Mouse (Mus musculus): ENCODE measurements at regions not wholly inside any gene's neighbourhood (a gene's known extent, or its start where the extent isn't known, plus 50 kb on each side); places are given as distances from the start of the nearest gene placed in this dataset.

GRCm38 (mm10) chr8:78147170-78147569 is 65.9 kb upstream of the Ttc29 start:
- Histone ChIP-seq H3K27me3 (ENCODE audit: control insufficient read depth, insufficient read depth, low read length) (no peaks in the 10 kb centered on the region), H3K4me2 (ENCODE audit: low read depth, low read length, severe bottlenecking) (no peak overlapping the region), H3K4me3 (ENCODE audit: low read depth, low read length) (no peak overlapping the region), H3K4me1 (replicated peaks; ENCODE audit: control insufficient read depth, insufficient read depth, low read length) (no peaks in the 10 kb centered on the region), H3K9me3 (ENCODE audit: control insufficient read depth, low read length) (no peaks in the 10 kb centered on the region), H3K36me3 (ENCODE audit: control insufficient read depth, insufficient read depth, low read length) (no peaks in the 10 kb centered on the region), H3K9ac (ENCODE audit: low read length) (no peak overlapping the region), H3K27ac (ENCODE audit: low read depth, low read length) (no peak overlapping the region)
- DNase-seq (ENCODE audit: low spot score) (no peak), ATAC-seq (replicated peaks; ENCODE audit: low FRiP score) (no peak)
- 80% methylated on average over 6 of the region's 6 CpGs for WGBS

- ATAC-seq (replicated peaks; ENCODE audit: low FRiP score) (no peak), DNase-seq (ENCODE audit: low spot score) (no peak)
- H3K27me3 ChIP-seq (ENCODE audit: control insufficient read depth, insufficient read depth, low read length), result no peaks in the 10 kb centered on the region
- H3K4me2 ChIP-seq (ENCODE audit: low read depth, low read length, severe bottlenecking), result no peak overlapping the region
- H3K9me3 ChIP-seq (ENCODE audit: control insufficient read depth, low read length), result no peaks in the 10 kb centered on the region
- no peak overlapping the region for H3K9ac ChIP-seq (ENCODE audit: low read length)
- no peak overlapping the region for H3K27ac ChIP-seq (ENCODE audit: low read depth, low read length)
- H3K36me3 ChIP-seq (ENCODE audit: control insufficient read depth, insufficient read depth, low read length), result no peaks in the 10 kb centered on the region
- H3K4me3 ChIP-seq (ENCODE audit: low read depth, low read length), result no peak overlapping the region
- H3K4me1 ChIP-seq (replicated peaks; ENCODE audit: control insufficient read depth, insufficient read depth, low read length), result no peaks in the 10 kb centered on the region
- WGBS, result 92% methylated on average over 2 of the region's 2 CpGs
These were observed 65.1 kb upstream of the Ttc29 start for GRCm38 (mm10) chr8:78148006-78148405.

GRCm38 (mm10) chr8:78154873-78155272 is 58.2 kb upstream of the Ttc29 start:
- no peak for DNase-seq (ENCODE audit: low spot score)
- 0 out of 2 replicates have a peak, but pooled peaks have one; percentile 58 for ATAC-seq (replicated peaks; ENCODE audit: low FRiP score)
- Histone ChIP-seq H3K4me1 (replicated peaks; ENCODE audit: control insufficient read depth, insufficient read depth, low read length) (peaks cover 7% of the 10 kb centered on the region; the same call in 1 of the 2 replicates), H3K36me3 (ENCODE audit: control insufficient read depth, insufficient read depth, low read length) (no peaks in the 10 kb centered on the region), H3K9me3 (ENCODE audit: control insufficient read depth, low read length) (no peaks in the 10 kb centered on the region), H3K4me3 (ENCODE audit: low read depth, low read length) (no peak overlapping the region), H3K27ac (ENCODE audit: low read depth, low read length) (no peak overlapping the region), H3K9ac (ENCODE audit: low read length) (no peak overlapping the region), H3K27me3 (ENCODE audit: control insufficient read depth, insufficient read depth, low read length) (no peaks in the 10 kb centered on the region), H3K4me2 (ENCODE audit: low read depth, low read length, severe bottlenecking) (no peak overlapping the region)
- WGBS, result 14% methylated on average over 8 of the region's 8 CpGs

- 45% methylated on average over 1 of the region's 1 CpGs for WGBS
- H3K4me2 ChIP-seq (ENCODE audit: low read depth, low read length, severe bottlenecking), result no peak overlapping the region
- H3K9ac ChIP-seq (ENCODE audit: low read length), result no peak overlapping the region
- no peaks in the 10 kb centered on the region for H3K9me3 ChIP-seq (ENCODE audit: control insufficient read depth, low read length)
- no peaks in the 10 kb centered on the region for H3K27me3 ChIP-seq (ENCODE audit: control insufficient read depth, insufficient read depth, low read length)
- DNase-seq (ENCODE audit: low spot score), result peak; percentile 51
- ATAC-seq (replicated peaks; ENCODE audit: low FRiP score), result no peak
- no peaks in the 10 kb centered on the region for H3K36me3 ChIP-seq (ENCODE audit: control insufficient read depth, insufficient read depth, low read length)
- H3K27ac ChIP-seq (ENCODE audit: low read depth, low read length), result no peak overlapping the region
- no peak overlapping the region for H3K4me3 ChIP-seq (ENCODE audit: low read depth, low read length)
- H3K4me1 ChIP-seq (replicated peaks; ENCODE audit: control insufficient read depth, insufficient read depth, low read length), result no peaks in the 10 kb centered on the region; the same call in 1 of the 2 replicates
These were observed 51.1 kb upstream of the Ttc29 start for GRCm38 (mm10) chr8:78162046-78162445.

- no peak overlapping the region for H3K9ac ChIP-seq (ENCODE audit: low read length)
- 89% methylated on average over 5 of the region's 5 CpGs for WGBS
- H3K27me3 ChIP-seq (ENCODE audit: control insufficient read depth, insufficient read depth, low read length), result no peaks in the 10 kb centered on the region
- no peak for ATAC-seq (replicated peaks; ENCODE audit: low FRiP score)
- H3K4me3 ChIP-seq (ENCODE audit: low read depth, low read length), result no peak overlapping the region
- no peak overlapping the region for H3K27ac ChIP-seq (ENCODE audit: low read depth, low read length)
- no peaks in the 10 kb centered on the region for H3K9me3 ChIP-seq (ENCODE audit: control insufficient read depth, low read length)
- H3K36me3 ChIP-seq (ENCODE audit: control insufficient read depth, insufficient read depth, low read length), result no peaks in the 10 kb centered on the region
- DNase-seq (ENCODE audit: low spot score), result no peak
- H3K4me1 ChIP-seq (replicated peaks; ENCODE audit: control insufficient read depth, insufficient read depth, low read length), result no peaks in the 10 kb centered on the region; the same call in 1 of the 2 replicates
- H3K4me2 ChIP-seq (ENCODE audit: low read depth, low read length, severe bottlenecking), result no peak overlapping the region
These were observed 50.2 kb upstream of the Ttc29 start for GRCm38 (mm10) chr8:78162763-78163508.
